Mouse (Mus musculus): ENCODE data around the gene 2700049A03Rik. TPM values are rescaled to one million over a fixed set of nuclear protein-coding genes. Genes with fewer than 3 reads are reported as not detected.
A peak's percentile ranks its signal among the peaks of the same experiment; 100 is the strongest.

The 2700049A03Rik gene
- polyA plus RNA-seq, 1 experiment from 2014 or later: 24.5 TPM

DNA sequence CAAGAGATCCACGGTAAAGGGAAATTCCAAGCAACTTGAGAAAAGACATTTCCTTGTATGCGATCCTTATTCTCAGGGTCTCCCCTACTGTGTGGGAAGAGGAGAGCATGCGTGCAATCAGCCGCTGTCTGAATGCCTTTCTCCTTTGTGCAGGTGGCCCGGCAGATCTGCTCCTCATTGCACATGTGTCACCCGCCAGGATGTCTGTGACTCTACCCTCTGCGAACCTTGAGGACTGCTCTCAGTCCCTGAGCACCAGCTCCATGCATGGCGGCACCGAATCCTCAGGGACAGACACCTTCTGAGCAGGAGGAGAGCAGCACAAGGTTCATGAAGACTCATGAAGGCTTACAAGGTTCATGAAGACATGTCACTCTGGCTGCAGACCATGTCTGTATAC lies 106.1 kb downstream of the 2700049A03Rik start:
- no peaks in the 10 kb centered on the region for H3K27me3 ChIP-seq
- H3K4me2 ChIP-seq: no peak overlapping the region
- WGBS: 74% methylated on average over 9 of the region's 9 CpGs
- H3K27ac ChIP-seq: no peak overlapping the region
- no peak overlapping the region for H3K4me3 ChIP-seq
- H3K9ac ChIP-seq: no peak overlapping the region
- no peaks in the 10 kb centered on the region for H3K4me1 ChIP-seq
- H3K36me3 ChIP-seq (ENCODE audit: poor library complexity, severe bottlenecking): peaks cover 56% of the 10 kb centered on the region
- no peak for ATAC-seq
- peaks cover 28% of the 10 kb centered on the region for H3K9me3 ChIP-seq (replicated peaks)

DNA sequence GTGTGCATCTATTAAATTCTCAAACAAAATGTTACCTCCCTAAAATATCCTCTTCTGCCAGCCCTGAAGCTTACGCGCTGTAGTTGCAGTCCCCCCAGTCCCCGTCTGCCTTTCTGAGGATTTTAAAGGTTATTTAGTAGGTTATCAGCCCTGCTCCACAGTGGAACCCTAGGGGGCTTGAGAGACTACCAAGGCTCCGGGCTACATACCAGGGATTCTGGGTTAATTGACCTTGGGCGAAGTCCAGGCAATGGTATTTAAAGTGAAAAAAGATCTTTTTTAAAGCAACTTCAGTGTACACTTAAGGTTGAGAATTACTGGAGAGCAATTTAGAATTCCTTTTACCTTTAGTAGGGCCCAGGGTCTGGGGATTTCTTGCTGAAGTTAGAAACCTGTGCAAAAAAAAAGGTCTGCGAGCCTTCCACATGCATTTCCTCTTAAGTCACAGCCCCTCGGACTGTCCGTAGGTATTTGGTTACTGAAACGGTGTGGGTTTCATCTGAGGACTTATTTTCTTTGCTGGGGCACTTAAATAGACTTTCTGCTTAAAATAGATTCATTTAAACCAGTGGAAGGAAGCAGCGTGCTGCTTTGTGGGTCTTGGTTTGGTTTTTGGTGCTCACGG lies 108.2 kb downstream of the 2700049A03Rik start:
- Histone ChIP-seq H3K9me3 (replicated peaks) (peaks cover 28% of the 10 kb centered on the region), H3K4me1 (peaks cover 6% of the 10 kb centered on the region; the same call in 1 of the 2 replicates), H3K9ac (no peak overlapping the region), H3K27me3 (no peaks in the 10 kb centered on the region), H3K4me3 (no peak overlapping the region), H3K27ac (no peak overlapping the region), H3K36me3 (ENCODE audit: poor library complexity, severe bottlenecking) (peaks cover 53% of the 10 kb centered on the region), H3K4me2 (no peak overlapping the region)
- WGBS: 88% methylated on average over 11 of the region's 11 CpGs
- no peak for ATAC-seq

DNA sequence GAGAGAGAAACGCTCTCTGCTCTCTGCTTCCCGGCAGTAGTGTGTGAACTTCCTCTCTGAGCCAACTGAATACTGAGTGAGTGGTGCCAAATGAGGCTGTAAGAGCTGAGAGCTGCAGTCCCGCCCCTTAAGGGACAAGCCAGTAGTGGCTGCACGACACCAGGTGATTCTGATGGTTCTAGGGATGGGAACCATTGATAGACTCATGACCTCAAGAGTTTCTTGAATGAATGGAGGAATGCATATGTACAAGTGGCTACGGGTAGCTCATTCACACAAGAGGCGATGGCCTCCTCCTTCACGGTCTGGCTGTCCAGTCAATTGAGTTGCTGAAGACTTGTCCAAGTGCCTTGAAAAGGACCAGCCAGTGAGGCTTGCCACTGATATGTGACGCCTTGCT lies 110.5 kb downstream of the 2700049A03Rik start:
- peaks cover 33% of the 10 kb centered on the region for H3K36me3 ChIP-seq (ENCODE audit: poor library complexity, severe bottlenecking)
- no peak for ATAC-seq
- H3K27me3 ChIP-seq: no peaks in the 10 kb centered on the region
- 87% methylated on average over 8 of the region's 8 CpGs for WGBS
- H3K4me3 ChIP-seq: no peak overlapping the region
- H3K9me3 ChIP-seq (replicated peaks): peaks cover 18% of the 10 kb centered on the region
- H3K9ac ChIP-seq: no peak overlapping the region
- H3K4me1 ChIP-seq: peaks cover 8% of the 10 kb centered on the region; the same call in 1 of the 2 replicates
- no peak overlapping the region for H3K4me2 ChIP-seq
- H3K27ac ChIP-seq: no peak overlapping the region

DNA sequence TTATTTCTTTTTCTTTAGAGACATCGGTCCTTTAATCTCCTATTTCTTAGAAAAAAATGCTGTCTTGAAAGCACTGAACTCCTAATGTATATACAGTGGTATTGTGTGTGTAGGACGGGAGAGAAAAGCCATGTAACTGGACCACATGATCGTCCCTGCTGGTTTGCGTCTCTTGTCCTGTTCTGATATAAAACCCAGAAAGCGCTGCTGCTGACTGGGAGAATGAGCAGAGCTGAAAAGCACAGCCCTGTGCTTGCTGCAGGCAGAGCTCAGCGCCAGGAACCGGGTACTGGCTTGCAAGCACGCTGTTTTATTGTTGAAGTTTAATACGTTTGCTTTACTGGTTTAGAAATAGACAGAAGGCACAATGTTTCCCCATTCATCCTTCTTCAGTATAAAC lies 112.7 kb downstream of the 2700049A03Rik start:
- Histone ChIP-seq H3K4me3 (no peak overlapping the region), H3K4me2 (peak overlapping the region; percentile 11; the same call in 1 of the 2 replicates), H3K27ac (no peak overlapping the region), H3K27me3 (no peaks in the 10 kb centered on the region), H3K36me3 (ENCODE audit: poor library complexity, severe bottlenecking) (peaks cover 12% of the 10 kb centered on the region), H3K9ac (no peak overlapping the region), H3K4me1 (peaks cover 15% of the 10 kb centered on the region), H3K9me3 (replicated peaks) (0 out of 2 replicates have a peak, but pooled peaks cover under 1% of the 10 kb centered on the region)
- peak; percentile 59; the same call in 1 of the 2 replicates for ATAC-seq
- 43% methylated on average over 9 of the region's 9 CpGs for WGBS

DNA sequence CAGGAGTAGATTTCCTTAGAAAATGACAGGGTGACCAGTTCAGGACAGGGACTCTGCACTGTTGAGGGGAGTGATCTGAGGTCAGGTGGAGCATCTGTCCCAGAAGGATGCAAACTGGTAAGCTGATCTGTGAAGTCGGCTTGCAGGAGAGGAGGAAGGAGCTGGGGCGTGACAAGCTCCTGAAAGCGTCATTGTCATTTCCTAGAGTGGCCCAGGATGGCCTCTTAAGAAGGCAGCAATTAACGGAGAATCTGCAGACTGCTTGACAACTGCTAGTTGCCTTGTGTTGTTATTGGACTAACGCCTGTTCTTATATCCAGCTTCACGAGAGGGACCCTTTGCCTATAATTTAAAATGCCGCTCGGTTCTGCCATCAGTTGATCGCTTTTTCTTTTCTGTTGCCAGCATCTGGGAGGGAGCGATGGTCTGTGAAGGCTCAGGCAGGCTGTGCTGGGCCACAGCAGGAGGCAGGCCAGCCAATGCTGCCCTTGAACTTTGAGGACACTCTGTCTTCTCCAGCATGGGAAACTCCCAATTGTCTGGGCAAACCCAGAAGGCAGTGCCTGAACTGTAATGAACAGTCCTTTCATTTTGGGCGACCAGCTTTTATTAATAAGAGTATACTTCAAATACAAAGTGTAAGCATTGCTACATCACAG lies 116.0 kb downstream of the 2700049A03Rik start:
- Histone ChIP-seq H3K27me3 (no peaks in the 10 kb centered on the region), H3K27ac (no peak overlapping the region), H3K4me3 (no peak overlapping the region), H3K4me1 (peaks cover 15% of the 10 kb centered on the region), H3K9ac (no peak overlapping the region), H3K9me3 (replicated peaks) (no peaks in the 10 kb centered on the region), H3K36me3 (ENCODE audit: poor library complexity, severe bottlenecking) (no peaks in the 10 kb centered on the region), H3K4me2 (no peak overlapping the region)
- ATAC-seq: no peak
- WGBS: 29% methylated on average over 11 of the region's 11 CpGs

DNA sequence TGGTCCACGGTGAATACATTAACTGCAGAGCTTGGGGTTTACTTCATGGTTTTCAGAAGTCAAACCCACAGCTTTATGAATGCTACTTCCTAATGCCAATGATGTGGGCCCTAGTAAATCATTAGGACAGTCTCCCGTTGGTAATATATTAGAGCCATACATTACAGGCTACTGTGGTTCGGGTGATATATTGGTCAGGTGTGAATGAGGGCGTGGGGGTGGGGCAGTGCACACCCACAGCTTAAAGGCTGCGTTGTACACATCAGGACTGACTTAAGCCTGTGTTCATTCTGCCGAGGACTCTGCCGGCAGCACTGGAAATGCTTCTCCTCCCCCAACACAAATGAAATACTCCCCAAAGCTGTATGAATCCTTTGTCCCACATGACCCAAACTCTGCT lies 118.1 kb downstream of the 2700049A03Rik start:
- H3K36me3 ChIP-seq (ENCODE audit: poor library complexity, severe bottlenecking): no peaks in the 10 kb centered on the region
- H3K4me2 ChIP-seq: no peak overlapping the region
- H3K4me1 ChIP-seq: peaks cover 10% of the 10 kb centered on the region
- H3K27me3 ChIP-seq: no peaks in the 10 kb centered on the region
- H3K27ac ChIP-seq: no peak overlapping the region
- no peak overlapping the region for H3K9ac ChIP-seq
- WGBS: 84% methylated on average over 7 of the region's 7 CpGs
- no peak for ATAC-seq
- H3K4me3 ChIP-seq: no peak overlapping the region
- H3K9me3 ChIP-seq (replicated peaks): no peaks in the 10 kb centered on the region

DNA sequence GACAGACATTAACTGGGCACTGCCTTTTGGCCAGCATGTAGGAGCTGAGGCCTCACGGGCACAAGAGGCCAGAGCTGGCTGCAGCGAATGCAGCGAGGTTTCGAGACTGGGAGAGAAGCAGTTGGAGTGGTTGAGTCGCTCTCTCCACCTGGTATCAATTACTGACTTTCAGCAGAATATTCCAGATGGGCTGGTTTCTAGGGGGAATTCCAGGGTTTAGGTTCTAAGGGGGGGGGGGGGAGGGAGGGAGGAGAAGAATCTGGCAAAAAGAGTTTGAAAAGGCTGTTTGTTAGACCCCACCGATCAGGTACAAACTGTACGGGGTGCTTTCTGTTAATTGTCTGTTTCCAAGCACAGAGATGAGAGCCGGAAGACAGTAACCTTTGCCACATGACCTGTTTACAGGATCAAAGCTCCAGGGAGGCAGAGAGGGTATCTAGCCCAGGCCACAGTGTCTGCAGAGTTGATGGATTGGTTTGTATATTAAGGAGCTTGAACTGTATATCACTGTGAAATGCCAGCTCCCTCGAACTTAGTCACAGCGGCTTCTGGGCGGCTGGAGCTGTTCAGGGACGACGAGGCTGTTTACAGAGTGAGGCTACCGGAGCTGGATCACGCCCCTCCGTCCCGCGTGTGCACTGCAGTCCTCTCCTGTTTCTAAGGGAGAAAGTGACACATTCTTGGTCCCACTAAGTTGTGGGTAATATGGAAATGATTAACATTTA lies 121.7 kb downstream of the 2700049A03Rik start:
- no peaks in the 10 kb centered on the region for H3K36me3 ChIP-seq (ENCODE audit: poor library complexity, severe bottlenecking)
- 79% methylated on average over 18 of the region's 18 CpGs for WGBS
- H3K27ac ChIP-seq: no peak overlapping the region
- H3K4me3 ChIP-seq: no peak overlapping the region
- no peak for ATAC-seq
- H3K4me1 ChIP-seq: no peaks in the 10 kb centered on the region
- no peaks in the 10 kb centered on the region for H3K27me3 ChIP-seq
- H3K9me3 ChIP-seq (replicated peaks): no peaks in the 10 kb centered on the region
- H3K4me2 ChIP-seq: no peak overlapping the region
- no peak overlapping the region for H3K9ac ChIP-seq

DNA sequence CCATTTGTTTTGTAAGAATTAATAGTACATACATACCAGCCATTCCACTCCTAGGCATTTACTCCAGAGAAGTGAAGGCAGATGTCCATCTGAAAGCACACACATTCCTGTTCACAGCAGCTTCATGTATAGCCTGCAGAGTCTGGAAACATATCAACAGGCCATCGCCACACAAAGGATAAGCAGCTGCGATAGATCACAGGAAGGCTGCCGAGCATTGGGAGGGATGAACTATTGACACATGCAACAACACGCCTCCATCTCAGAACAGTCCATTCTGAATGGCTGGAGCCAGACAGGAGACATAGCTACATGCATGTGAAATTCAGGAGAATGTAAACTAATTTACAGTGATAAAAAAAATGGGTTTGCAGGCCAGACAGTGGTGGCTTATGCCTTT lies 127.6 kb downstream of the 2700049A03Rik start:
- Histone ChIP-seq H3K27me3 (no peaks in the 10 kb centered on the region), H3K4me1 (no peaks in the 10 kb centered on the region), H3K36me3 (ENCODE audit: poor library complexity, severe bottlenecking) (no peaks in the 10 kb centered on the region), H3K9ac (no peak overlapping the region), H3K4me2 (no peak overlapping the region), H3K4me3 (no peak overlapping the region), H3K9me3 (replicated peaks) (no peaks in the 10 kb centered on the region), H3K27ac (no peak overlapping the region)
- ATAC-seq: no peak
- 88% methylated on average over 4 of the region's 4 CpGs for WGBS

DNA sequence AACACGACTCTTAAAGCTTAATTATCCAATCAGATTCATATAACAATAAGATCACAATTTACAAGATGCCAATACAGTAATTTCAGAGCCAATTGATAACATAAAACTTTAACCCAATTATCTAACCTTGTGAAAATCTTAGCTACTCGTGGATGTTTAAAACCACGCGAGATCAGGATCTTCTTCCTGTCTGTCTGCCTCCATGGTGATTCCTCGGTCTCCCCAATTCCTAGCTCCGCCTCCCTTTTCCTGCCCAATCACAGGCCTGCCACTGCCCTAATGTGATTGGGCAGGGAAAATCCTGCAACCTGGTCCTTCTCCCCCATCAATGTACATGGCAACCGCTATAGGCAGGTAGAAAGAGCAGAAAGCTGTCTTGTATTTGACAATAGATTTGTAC lies 132.7 kb downstream of the 2700049A03Rik start:
- H3K27me3 ChIP-seq: no peaks in the 10 kb centered on the region
- H3K4me2 ChIP-seq: no peak overlapping the region
- no peaks in the 10 kb centered on the region for H3K36me3 ChIP-seq (ENCODE audit: poor library complexity, severe bottlenecking)
- ATAC-seq: no peak
- H3K4me3 ChIP-seq: no peak overlapping the region
- 88% methylated on average over 7 of the region's 7 CpGs for WGBS
- no peak overlapping the region for H3K9ac ChIP-seq
- no peak overlapping the region for H3K27ac ChIP-seq
- H3K9me3 ChIP-seq (replicated peaks): no peaks in the 10 kb centered on the region
- H3K4me1 ChIP-seq: no peaks in the 10 kb centered on the region

DNA sequence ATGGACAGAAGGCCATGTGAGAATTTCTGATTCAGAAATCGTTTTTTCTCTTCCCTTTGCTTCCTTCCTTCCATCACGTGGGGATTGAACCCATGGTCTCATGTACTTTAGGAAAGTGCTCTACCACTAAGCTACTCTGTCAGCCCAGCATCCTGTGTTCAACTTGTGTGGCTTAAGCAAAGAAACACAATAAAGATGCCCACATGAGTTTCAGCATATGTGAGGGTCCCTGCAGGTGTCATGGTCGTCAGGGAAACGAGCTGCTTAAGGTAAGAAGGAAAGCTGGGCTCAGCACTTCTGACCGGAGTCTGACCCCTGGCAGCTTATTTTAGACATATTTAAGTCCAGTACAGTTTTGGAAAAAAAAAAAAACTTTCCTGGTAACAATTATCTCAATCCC lies 134.5 kb downstream of the 2700049A03Rik start:
- Histone ChIP-seq H3K27me3 (no peaks in the 10 kb centered on the region), H3K4me3 (no peak overlapping the region), H3K27ac (no peak overlapping the region), H3K36me3 (ENCODE audit: poor library complexity, severe bottlenecking) (no peaks in the 10 kb centered on the region), H3K4me1 (no peaks in the 10 kb centered on the region), H3K9ac (no peak overlapping the region), H3K9me3 (replicated peaks) (no peaks in the 10 kb centered on the region), H3K4me2 (no peak overlapping the region)
- 72% methylated on average over 5 of the region's 5 CpGs for WGBS
- no peak for ATAC-seq

DNA sequence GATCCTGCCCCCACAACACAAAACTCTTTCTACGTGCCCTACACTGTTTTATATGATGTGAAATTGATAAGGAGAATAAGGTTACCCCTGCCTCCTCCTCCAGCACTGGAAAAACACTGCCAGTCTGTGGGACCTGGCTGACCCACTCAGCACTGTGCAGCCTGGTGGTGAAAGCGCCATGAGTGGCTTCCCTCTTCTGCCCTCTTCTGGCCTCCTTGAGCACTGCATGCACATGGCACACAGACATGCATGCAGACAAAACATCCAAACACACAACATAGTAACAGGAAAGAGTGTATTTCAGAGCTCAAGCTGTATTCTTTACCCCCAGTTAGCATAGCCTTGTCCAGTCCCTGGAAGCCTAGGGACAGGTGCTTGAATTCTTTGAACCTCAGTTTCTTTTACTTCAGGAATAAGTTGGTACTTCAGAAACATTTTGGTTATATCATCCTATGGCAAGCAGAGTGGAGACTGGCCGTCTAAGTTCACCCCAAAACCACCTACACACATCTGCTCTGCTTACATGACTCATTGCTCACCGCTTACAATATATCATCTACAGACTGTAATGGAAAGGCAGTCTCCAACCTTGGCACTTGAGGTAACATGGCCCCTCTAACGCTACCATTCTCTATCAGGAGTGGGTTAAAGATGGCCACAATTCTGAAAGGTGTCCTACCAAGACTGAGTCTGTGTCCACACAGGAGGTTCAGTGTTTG lies 138.0 kb downstream of the 2700049A03Rik start:
- Histone ChIP-seq H3K9ac (no peak overlapping the region), H3K27me3 (no peaks in the 10 kb centered on the region), H3K27ac (no peak overlapping the region), H3K9me3 (replicated peaks) (no peaks in the 10 kb centered on the region), H3K4me3 (no peak overlapping the region), H3K36me3 (ENCODE audit: poor library complexity, severe bottlenecking) (no peaks in the 10 kb centered on the region), H3K4me2 (no peak overlapping the region), H3K4me1 (peaks cover 6% of the 10 kb centered on the region)
- 98% methylated on average over 5 of the region's 5 CpGs for WGBS
- ATAC-seq: no peak

Measured in forebrain, embryonic 13.5 days (tissue).